Mouse (Mus musculus): Measurements from ENCODE around the gene Ube2f.

- no peak for TF ChIP-seq CTCF (IDR thresholded peaks at IDR 0.05; ENCODE audit: control insufficient read depth, insufficient read depth, low read length)
- TF ChIP-seq POLR2A (IDR thresholded peaks at IDR 0.05; ENCODE audit: borderline replicate concordance, control insufficient read depth, low read depth, low read length) = no peak
These were observed 43.2 kb upstream of the Ube2f start for GRCm38 (mm10) chr1:91206873-91207272.
